Mouse (Mus musculus) lung, embryonic 15.5 days (tissue): ENCODE measurements around the gene I0C0044D17Rik. TPM values are rescaled to one million over a fixed set of nuclear protein-coding genes. Genes with fewer than 3 reads are reported as not detected.

Experiments
- polyA plus RNA-seq: library from polyadenylated mRNA; unstranded; fragments of >200 nt; fragmentation: Nextera tagmentation; extraction: Ambion mirVana; gene quantifications from 2 replicates; pipeline ENCODE4 v1.2.1, GENCODE M21; 2015

The I0C0044D17Rik gene
- polyA plus RNA-seq, 1 experiment from 2014 or later, result not detected

Other genes with a start within 250 kb of the I0C0044D17Rik start
- gene L1td1, start 97.1 kb downstream of the I0C0044D17Rik start, polyA plus RNA-seq, result 0.16 TPM in 1 of 2 replicates, not detected in the other
- gene Kank4, start 6.3 kb downstream of the I0C0044D17Rik start, polyA plus RNA-seq, result 3.7 and 3.9 TPM in 2 replicates
- gene Usp1, start 100.0 kb upstream of the I0C0044D17Rik start, polyA plus RNA-seq, result 106 and 119 TPM in 2 replicates
- gene Angptl3, start 207.1 kb upstream of the I0C0044D17Rik start, polyA plus RNA-seq, result 1.1 and 1.8 TPM in 2 replicates